Mouse (Mus musculus): ENCODE data around the gene Mfrp. TPM values are rescaled to one million over a fixed set of nuclear protein-coding genes. Genes with fewer than 3 reads are reported as not detected.

Gene Mfrp
- polyA plus RNA-seq, 1 experiment = 0.12 TPM

DNA sequence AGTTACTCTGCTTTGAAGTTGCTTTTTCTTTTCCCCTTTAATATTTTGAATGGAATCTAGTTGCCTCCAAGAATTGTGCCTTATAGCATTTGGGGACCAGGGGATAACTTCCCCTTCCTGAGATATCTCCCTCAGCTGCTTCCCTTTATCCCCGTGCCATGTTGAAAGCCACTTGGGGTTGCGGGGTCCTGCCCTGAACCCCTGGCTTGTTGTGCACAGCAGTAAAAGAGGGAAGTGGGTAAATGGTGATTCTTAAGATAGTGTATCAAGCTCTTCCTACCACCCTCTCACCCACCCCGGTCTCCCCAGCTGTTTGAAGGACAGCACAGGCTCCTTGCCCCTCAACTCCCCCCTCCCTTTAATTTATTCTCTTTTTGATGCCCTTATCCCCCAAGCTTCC lies 6.8 kb upstream of the Mfrp start:
- no peak for TF ChIP-seq CTCF (IDR thresholded peaks at IDR 0.05; ENCODE audit: borderline replicate concordance, insufficient read depth, low read length)
- TF ChIP-seq POLR2A (IDR thresholded peaks at IDR 0.05; ENCODE audit: low read depth, low read length) = no peak
- no peak overlapping the region for H3K27ac ChIP-seq (ENCODE audit: insufficient read depth, low read length)
- H3K4me1 ChIP-seq (ENCODE audit: control insufficient read depth, insufficient read depth, low read length) = no peaks in the 10 kb centered on the region
- H3K4me3 ChIP-seq (ENCODE audit: insufficient read depth, low read length) = no peak overlapping the region

DNA sequence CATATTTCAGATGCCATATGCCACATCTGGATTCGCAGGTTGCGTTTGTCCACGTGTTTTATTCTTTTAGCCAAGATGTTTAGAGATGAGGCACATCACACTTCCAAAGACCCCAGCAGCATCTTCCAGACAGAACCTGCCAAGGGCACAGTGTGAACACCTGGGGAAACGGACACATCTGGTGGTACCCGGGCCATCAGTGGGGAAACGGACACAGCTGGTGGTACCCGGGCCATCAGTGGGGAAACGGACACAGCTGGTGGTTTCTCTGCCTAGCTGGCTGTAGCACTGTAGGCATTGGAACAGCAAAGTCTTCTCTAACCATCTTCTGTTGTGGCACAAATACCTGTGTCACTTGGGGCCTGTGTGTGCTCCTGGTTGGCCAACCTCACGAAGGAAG lies 5.7 kb upstream of the Mfrp start:
- Histone ChIP-seq H3K27ac (ENCODE audit: insufficient read depth, low read length) (no peak overlapping the region), H3K4me1 (ENCODE audit: control insufficient read depth, insufficient read depth, low read length) (no peaks in the 10 kb centered on the region), H3K4me3 (ENCODE audit: insufficient read depth, low read length) (no peak overlapping the region)
- TF ChIP-seq CTCF (IDR thresholded peaks at IDR 0.05; ENCODE audit: borderline replicate concordance, insufficient read depth, low read length) = no peak
- TF ChIP-seq POLR2A (IDR thresholded peaks at IDR 0.05; ENCODE audit: low read depth, low read length) = no peak

DNA sequence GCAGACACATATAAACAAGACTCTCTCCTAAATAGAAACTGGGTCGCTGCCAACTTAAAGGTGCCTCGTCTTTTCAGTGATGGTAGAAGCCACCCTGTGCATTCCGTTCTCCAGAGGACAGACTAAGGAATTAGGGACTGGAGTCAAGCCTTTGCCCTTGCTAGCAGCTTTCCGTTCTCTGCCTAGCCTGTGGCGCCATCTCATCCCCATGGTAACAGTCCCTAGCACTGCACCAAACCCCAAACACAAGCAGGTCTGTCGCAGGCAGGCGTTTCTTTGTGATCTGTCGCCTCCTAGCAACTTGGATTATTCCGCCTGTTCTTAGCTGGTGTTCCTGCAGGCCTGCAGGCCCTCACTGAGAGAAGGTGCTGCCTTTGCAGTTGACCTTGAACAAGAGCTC lies 5.0 kb upstream of the Mfrp start:
- no peak for TF ChIP-seq POLR2A (IDR thresholded peaks at IDR 0.05; ENCODE audit: low read depth, low read length)
- no peak for TF ChIP-seq CTCF (IDR thresholded peaks at IDR 0.05; ENCODE audit: borderline replicate concordance, insufficient read depth, low read length)

DNA sequence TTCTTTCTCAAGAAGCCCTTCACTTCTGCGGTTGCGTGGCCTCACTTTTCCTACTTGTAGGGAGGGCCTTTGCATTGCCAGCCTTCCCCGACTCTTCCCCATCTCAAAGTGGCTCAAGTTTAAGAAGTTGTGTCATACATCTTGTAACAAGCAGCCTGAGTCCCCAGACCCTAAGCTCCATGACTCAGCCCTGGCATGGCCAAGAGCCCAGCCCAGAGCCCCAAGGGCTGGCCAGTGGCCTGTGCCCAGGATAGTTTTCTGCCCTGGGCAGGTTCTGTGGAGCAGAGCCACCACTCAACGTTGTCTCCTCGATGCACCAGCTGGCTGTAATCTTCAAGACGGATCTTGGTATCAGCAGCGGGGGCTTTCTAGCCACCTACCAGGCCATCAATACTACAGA lies 3.4 kb downstream of the Mfrp start:
- no peak for TF ChIP-seq POLR2A (IDR thresholded peaks at IDR 0.05; ENCODE audit: low read depth, low read length)
- TF ChIP-seq CTCF (IDR thresholded peaks at IDR 0.05; ENCODE audit: borderline replicate concordance, insufficient read depth, low read length) = no peak
- no peak overlapping the region for H3K27ac ChIP-seq (ENCODE audit: insufficient read depth, low read length)
- no peak overlapping the region for H3K4me3 ChIP-seq (ENCODE audit: insufficient read depth, low read length)
- H3K4me1 ChIP-seq (ENCODE audit: control insufficient read depth, insufficient read depth, low read length) = 0 out of 2 replicates have a peak, but pooled peaks cover 9% of the 10 kb centered on the region

More for the DNA sequence above, 5.0 kb upstream of the Mfrp start:
- Histone ChIP-seq H3K27ac (ENCODE audit: insufficient read depth, low read length) (no peak overlapping the region), H3K4me1 (ENCODE audit: control insufficient read depth, insufficient read depth, low read length) (no peaks in the 10 kb centered on the region), H3K4me3 (ENCODE audit: insufficient read depth, low read length) (no peak overlapping the region)

DNA sequence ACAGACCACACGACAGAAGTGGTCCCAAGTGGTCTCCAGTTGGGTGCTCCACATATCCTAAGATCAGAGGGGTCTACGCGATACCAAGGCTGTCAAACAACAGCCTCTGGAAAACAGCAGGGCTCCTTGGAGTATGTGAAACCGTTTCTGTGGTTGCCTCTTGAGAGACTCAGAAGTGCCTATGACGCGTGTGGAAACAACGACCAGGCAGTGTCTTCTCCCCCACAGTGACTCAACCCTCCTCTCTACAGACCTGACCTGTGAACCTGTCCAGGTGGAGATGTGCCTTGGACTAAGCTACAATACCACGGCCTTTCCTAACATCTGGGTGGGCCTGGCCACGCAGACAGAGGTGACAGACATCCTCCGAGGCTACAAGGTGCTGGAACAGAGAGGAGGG lies 4.3 kb downstream of the Mfrp start:
- no peak for TF ChIP-seq POLR2A (IDR thresholded peaks at IDR 0.05; ENCODE audit: low read depth, low read length)
- no peak for TF ChIP-seq CTCF (IDR thresholded peaks at IDR 0.05; ENCODE audit: borderline replicate concordance, insufficient read depth, low read length)
- H3K4me3 ChIP-seq (ENCODE audit: insufficient read depth, low read length) = no peak overlapping the region
- 0 out of 2 replicates have a peak, but pooled peaks cover 9% of the 10 kb centered on the region for H3K4me1 ChIP-seq (ENCODE audit: control insufficient read depth, insufficient read depth, low read length)
- no peak overlapping the region for H3K27ac ChIP-seq (ENCODE audit: insufficient read depth, low read length)

DNA sequence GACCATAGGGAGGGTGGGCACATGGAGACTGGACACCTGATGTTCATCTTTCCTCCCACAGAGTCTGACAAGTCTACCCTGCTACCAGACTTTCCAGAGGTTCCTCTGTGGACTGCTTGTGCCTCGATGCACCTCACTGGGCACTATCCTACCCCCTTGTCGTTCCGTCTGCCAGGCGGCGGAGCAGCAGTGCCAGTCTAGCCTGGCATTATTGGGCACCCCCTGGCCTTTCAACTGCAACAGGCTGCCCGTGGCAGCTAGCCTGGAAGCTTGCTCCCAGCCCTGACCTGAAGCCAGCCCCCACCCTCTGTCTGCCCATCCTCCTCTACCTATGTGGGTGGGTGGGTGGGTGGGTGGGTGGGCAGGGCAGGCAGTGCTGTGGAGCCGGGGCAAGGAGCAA lies 4.7 kb downstream of the Mfrp start:
- no peak overlapping the region for H3K27ac ChIP-seq (ENCODE audit: insufficient read depth, low read length)
- no peak overlapping the region for H3K4me3 ChIP-seq (ENCODE audit: insufficient read depth, low read length)
- TF ChIP-seq POLR2A (IDR thresholded peaks at IDR 0.05; ENCODE audit: low read depth, low read length) (no peak), CTCF (IDR thresholded peaks at IDR 0.05; ENCODE audit: borderline replicate concordance, insufficient read depth, low read length) (no peak)
- H3K4me1 ChIP-seq (ENCODE audit: control insufficient read depth, insufficient read depth, low read length) = 0 out of 2 replicates have a peak, but pooled peaks cover 9% of the 10 kb centered on the region

DNA sequence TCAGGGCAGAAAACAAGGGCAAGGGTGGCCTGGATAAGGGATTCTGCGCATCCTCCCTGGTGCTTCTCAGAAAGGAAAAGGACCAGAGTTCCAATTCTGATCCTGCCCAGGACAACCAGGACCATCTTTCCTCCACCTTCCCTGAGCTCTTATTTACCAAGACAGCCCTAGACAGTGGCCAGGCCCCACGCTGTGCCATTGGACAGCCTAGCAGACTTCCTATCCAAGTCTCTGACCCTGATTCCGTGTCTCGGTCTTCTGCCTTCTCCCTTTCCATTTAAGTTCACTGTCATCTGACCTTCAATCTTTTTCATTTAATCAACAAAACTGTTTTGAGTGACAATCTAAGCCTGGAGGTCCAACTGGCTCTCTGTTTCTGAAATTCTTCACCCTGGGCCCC lies 5.1 kb downstream of the Mfrp start:
- Histone ChIP-seq H3K4me3 (ENCODE audit: insufficient read depth, low read length) (no peak overlapping the region), H3K4me1 (ENCODE audit: control insufficient read depth, insufficient read depth, low read length) (0 out of 2 replicates have a peak, but pooled peaks cover 9% of the 10 kb centered on the region), H3K27ac (ENCODE audit: insufficient read depth, low read length) (peak overlapping the region; percentile 46)
- TF ChIP-seq POLR2A (IDR thresholded peaks at IDR 0.05; ENCODE audit: low read depth, low read length) = no peak
- no peak for TF ChIP-seq CTCF (IDR thresholded peaks at IDR 0.05; ENCODE audit: borderline replicate concordance, insufficient read depth, low read length)

DNA sequence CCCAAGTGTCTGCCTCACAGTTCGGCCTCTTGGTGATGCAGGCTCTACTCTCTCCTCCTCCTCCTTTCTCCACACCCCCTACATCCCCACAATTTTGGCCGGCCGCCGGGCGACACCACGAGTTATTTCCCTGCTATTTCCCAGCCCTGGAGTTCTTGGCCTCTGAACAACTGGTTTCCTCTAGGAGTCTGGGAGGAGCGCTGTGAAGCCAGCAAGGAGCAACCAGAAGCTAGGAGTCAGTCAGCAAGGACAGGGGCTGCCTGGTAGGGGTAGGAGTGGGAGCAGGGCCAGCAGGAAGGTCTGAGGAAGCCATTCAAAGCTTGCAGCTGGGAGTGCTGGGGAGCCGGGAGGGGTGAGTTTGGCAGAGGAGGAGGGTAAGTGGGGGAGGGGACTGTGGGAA lies 5.6 kb downstream of the Mfrp start, which contains the start of gene C1qtnf5:
C1qtnf5 (plus strand) TSS at position 136 of the 400 bp plus-strand sequence.
- H3K4me1 ChIP-seq (ENCODE audit: control insufficient read depth, insufficient read depth, low read length) = 0 out of 2 replicates have a peak, but pooled peaks cover 9% of the 10 kb centered on the region
- H3K4me3 ChIP-seq (ENCODE audit: insufficient read depth, low read length) = peak within 1 kb of the TSS; percentile 7
- H3K27ac ChIP-seq (ENCODE audit: insufficient read depth, low read length) = peak within 1 kb of the TSS; percentile 80
- TF ChIP-seq POLR2A (IDR thresholded peaks at IDR 0.05; ENCODE audit: low read depth, low read length) (peak; percentile 60), CTCF (IDR thresholded peaks at IDR 0.05; ENCODE audit: borderline replicate concordance, insufficient read depth, low read length) (no peak)

DNA sequence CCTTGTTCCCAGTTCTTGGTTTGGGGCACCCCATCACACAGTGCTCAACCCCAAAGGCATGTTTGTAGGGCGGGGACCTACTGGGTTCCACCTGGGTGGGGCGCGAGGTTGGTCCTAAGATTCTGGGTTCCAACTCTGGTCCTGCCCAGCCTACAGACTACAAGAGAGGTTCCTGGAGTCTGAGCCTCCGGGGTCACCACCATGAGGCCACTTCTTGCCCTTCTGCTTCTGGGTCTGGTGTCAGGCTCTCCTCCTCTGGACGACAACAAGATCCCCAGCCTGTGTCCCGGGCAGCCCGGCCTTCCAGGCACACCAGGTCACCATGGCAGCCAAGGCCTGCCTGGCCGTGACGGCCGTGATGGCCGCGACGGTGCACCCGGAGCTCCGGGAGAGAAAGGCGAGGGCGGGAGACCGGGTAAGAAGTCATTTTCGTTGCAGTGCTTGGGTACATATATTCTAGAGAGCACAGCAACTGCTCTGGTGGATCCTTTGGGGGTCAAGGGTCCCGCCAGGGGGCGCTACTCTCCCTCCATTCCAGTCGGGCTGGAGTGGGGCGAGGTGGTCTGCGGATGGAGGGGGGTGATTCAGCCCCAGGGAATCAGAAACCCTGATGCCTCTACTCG lies 6.1 kb downstream of the Mfrp start:
- H3K4me1 ChIP-seq (ENCODE audit: control insufficient read depth, insufficient read depth, low read length) = 0 out of 2 replicates have a peak, but pooled peaks cover 9% of the 10 kb centered on the region

DNA sequence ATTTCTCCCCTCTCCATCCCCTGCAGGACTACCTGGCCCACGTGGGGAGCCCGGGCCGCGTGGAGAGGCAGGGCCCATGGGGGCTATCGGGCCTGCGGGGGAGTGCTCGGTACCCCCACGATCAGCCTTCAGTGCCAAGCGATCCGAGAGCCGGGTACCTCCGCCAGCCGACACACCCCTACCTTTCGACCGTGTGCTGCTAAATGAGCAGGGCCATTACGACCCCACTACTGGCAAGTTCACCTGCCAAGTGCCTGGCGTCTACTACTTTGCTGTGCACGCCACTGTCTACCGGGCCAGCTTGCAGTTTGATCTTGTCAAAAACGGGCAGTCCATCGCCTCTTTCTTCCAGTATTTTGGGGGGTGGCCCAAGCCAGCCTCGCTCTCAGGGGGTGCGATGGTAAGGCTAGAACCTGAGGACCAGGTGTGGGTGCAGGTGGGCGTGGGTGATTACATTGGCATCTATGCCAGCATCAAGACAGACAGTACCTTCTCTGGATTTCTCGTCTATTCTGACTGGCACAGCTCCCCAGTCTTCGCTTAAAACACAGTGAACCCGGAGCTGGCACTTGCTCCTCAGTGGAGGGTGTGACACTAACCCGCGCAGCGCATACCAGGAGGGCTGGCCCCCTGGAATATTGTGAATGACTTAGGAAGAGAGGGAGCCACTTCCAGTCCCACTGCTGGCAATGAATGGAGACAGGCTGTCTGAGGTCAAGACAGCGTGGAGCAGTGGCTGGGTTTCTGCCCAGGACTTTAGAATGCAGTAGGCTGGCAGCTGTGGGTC lies 6.9 kb downstream of the Mfrp start:
- H3K27ac ChIP-seq (ENCODE audit: insufficient read depth, low read length) = no peak overlapping the region
- no peak overlapping the region for H3K4me3 ChIP-seq (ENCODE audit: insufficient read depth, low read length)
- no peak for TF ChIP-seq CTCF (IDR thresholded peaks at IDR 0.05; ENCODE audit: borderline replicate concordance, insufficient read depth, low read length)
- TF ChIP-seq POLR2A (IDR thresholded peaks at IDR 0.05; ENCODE audit: low read depth, low read length) = no peak
- H3K4me1 ChIP-seq (ENCODE audit: control insufficient read depth, insufficient read depth, low read length) = 0 out of 2 replicates have a peak, but pooled peaks cover 9% of the 10 kb centered on the region

More for the DNA sequence above, 6.1 kb downstream of the Mfrp start:
- Histone ChIP-seq H3K27ac (ENCODE audit: insufficient read depth, low read length) (peak overlapping the region; percentile 80), H3K4me3 (ENCODE audit: insufficient read depth, low read length) (peak overlapping the region; percentile 7)
- TF ChIP-seq POLR2A (IDR thresholded peaks at IDR 0.05; ENCODE audit: low read depth, low read length) (no peak), CTCF (IDR thresholded peaks at IDR 0.05; ENCODE audit: borderline replicate concordance, insufficient read depth, low read length) (0 out of 2 replicates have a peak, but pooled peaks have one; percentile 13)

Data from embryonic fibroblast, embryonic 13.5 days (primary cell).